Mouse (Mus musculus) ES-E14 (cell line): ENCODE results near the gene Tas2r122.
"Not testable (repeated sequence)": the region's sequence is repeated elsewhere in the genome, so short reads cannot be mapped to it uniquely, and the experiment has no call there.

Experiments used
- CHD2 ChIP-seq: IDR thresholded peaks from 2 replicates; pipeline ENCODE4 v1.6.1; 2014; ENCODE audit warnings: mild to moderate bottlenecking, low read depth, low read length, inconsistent platforms
- HCFC1 ChIP-seq: IDR thresholded peaks from 2 replicates; pipeline ENCODE4 v1.6.1; 2012; ENCODE audit warnings: low read length, inconsistent platforms, borderline replicate concordance; ENCODE audit not compliant: insufficient read depth
- MAFK ChIP-seq: IDR thresholded peaks from 2 replicates; pipeline ENCODE4 v1.6.1; 2014; ENCODE audit warnings: mild to moderate bottlenecking, low read depth, low read length, inconsistent platforms; ENCODE audit not compliant: insufficient read depth
- ZC3H11A ChIP-seq: IDR thresholded peaks from 2 replicates; pipeline ENCODE4 v1.6.1; 2012; ENCODE audit warnings: low read depth, mild to moderate bottlenecking, inconsistent platforms, low read length, borderline replicate concordance
- ZNF384 ChIP-seq: IDR thresholded peaks from 2 replicates; pipeline ENCODE4 v1.6.1; 2012; ENCODE audit warnings: low read depth, low read length, inconsistent platforms

DNA sequence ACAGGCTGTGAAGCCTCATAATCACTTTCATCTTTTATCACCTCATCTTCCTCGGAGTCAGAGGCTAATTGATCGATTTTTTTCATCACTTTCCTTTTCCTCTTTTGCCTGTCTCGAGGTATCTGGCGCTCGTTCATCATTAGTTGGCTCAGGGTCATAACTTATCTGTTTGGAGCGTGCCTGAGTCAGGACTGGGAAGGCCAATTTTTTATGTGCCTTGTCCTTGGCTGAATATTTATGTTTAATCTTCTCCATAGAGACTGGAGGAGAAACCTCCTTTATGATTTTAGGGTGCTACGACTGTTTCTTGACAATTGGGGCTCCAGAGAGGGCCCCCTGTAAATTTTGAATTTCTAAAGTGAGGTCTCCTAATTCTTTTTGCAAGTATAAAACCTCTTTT lies 20.1 kb downstream of the Tas2r122 start:
- TF ChIP-seq CHD2, ZC3H11A, MAFK, ZNF384, HCFC1: not testable (repeated sequence)
